Mouse (Mus musculus) neural tube, embryonic 12.5 days (tissue): Measurements from ENCODE around the gene Hs3st6. TPM values are rescaled to one million over a fixed set of nuclear protein-coding genes. Genes with fewer than 3 reads are reported as not detected.
A peak's percentile ranks its signal among the peaks of the same experiment; 100 is the strongest.
"Not testable (repeated sequence)": the region's sequence is repeated elsewhere in the genome, so short reads cannot be mapped to it uniquely, and the experiment has no call there.

Experiments
- ATAC-seq: fragments of 200-750 bp; cut with Nextera tagmentation; 2 replicates; pipeline ENCODE4 v1.8.0; 2017; ENCODE audit warnings: low read depth, mild to moderate bottlenecking, moderate TSS enrichment, moderate library complexity; ENCODE audit not compliant: low FRiP score
- H3K27ac ChIP-seq: fragments of 300-500 bp; sonication (generic); 2 replicates; pipeline ENCODE4 v1.5.1; 2016
- H3K27me3 ChIP-seq: fragments of 300-500 bp; sonication (generic); replicated peaks from 2 replicates; pipeline ENCODE4 v1.6.1; 2016; ENCODE audit warnings: mild to moderate bottlenecking
- H3K36me3 ChIP-seq: fragments of 300-500 bp; sonication (generic); 2 replicates; pipeline ENCODE4 v1.6.1; 2016; ENCODE audit warnings: mild to moderate bottlenecking
- H3K4me1 ChIP-seq: fragments of 300-500 bp; sonication (generic); 2 replicates; pipeline ENCODE4 v1.6.1; 2016
- H3K4me2 ChIP-seq: fragments of 300-500 bp; sonication (generic); replicated peaks from 2 replicates; pipeline ENCODE4 v1.6.1; 2016; ENCODE audit warnings: mild to moderate bottlenecking
- H3K4me3 ChIP-seq: fragments of 300-500 bp; sonication (generic); 2 replicates; pipeline ENCODE4 v1.5.1; 2016
- H3K9ac ChIP-seq: fragments of 300-500 bp; sonication (generic); 2 replicates; pipeline ENCODE4 v1.6.1; 2016; ENCODE audit warnings: mild to moderate bottlenecking
- H3K9me3 ChIP-seq: fragments of 300-500 bp; sonication (generic); 2 replicates; pipeline ENCODE4 v1.6.1; 2016; ENCODE audit warnings: mild to moderate bottlenecking
- WGBS: fragments of 180-500 bp; shearing (Covaris S2); methylation state at CpG from one replicate; pipeline ENCODE4 v1.1.7; 2016; 5-methylcytosine and 5-hydroxymethylcytosine counted together
- polyA plus RNA-seq: library from polyadenylated mRNA; unstranded; fragments of >200 nt; fragmentation: Nextera tagmentation; extraction: Ambion mirVana; gene quantifications from 2 replicates; pipeline ENCODE4 v1.2.1, GENCODE M21; 2016

The Hs3st6 gene
- 0.62 and 0.69 TPM in 2 replicates for polyA plus RNA-seq

GRCm38 (mm10) chr17:24752415-24753394, at the start of gene Hs3st6:
Gene Hs3st6, plus strand, starts transcription at chr17:24752988.
- Histone ChIP-seq H3K9me3 (no peaks in the 10 kb centered on the region), H3K4me1 (peaks cover 13% of the 10 kb centered on the region), H3K9ac (peak within 1 kb of the TSS; percentile 58), H3K4me3 (peak within 1 kb of the TSS; percentile 50), H3K4me2 (peak within 1 kb of the TSS; percentile 97), H3K36me3 (no peaks in the 10 kb centered on the region), H3K27me3 (peaks cover 66% of the 10 kb centered on the region), H3K27ac (no peak within 1 kb of the TSS)
- ATAC-seq = peak; percentile 80
- whole genome bisulfite sequencing = 1% methylated on average over 80 of the region's 82 CpGs

GRCm38 (mm10) chr17:24705821-24706220, 47.0 kb upstream of the Hs3st6 start:
- Histone ChIP-seq H3K9ac (no peak overlapping the region), H3K4me2 (peak overlapping the region; percentile 68; the same call in 1 of the 2 replicates), H3K9me3 (no peaks in the 10 kb centered on the region), H3K27ac (no peak overlapping the region), H3K27me3 (no peaks in the 10 kb centered on the region), H3K4me3 (no peak overlapping the region), H3K4me1 (peaks cover 20% of the 10 kb centered on the region), H3K36me3 (peaks cover 37% of the 10 kb centered on the region)
- no peak for ATAC-seq
- 89% methylated on average over 3 of the region's 3 CpGs for WGBS

GRCm38 (mm10) chr17:24706982-24707800, 45.6 kb upstream of the Hs3st6 start, which contains the start of gene Tbl3:
Gene Tbl3, minus strand, starts transcription at chr17:24707660.
- peak; percentile 81 for ATAC-seq
- Histone ChIP-seq H3K36me3 (peaks cover 24% of the 10 kb centered on the region), H3K9ac (peak within 1 kb of the TSS; percentile 72), H3K4me3 (peak within 1 kb of the TSS; percentile 80), H3K4me1 (peaks cover 20% of the 10 kb centered on the region), H3K4me2 (peak within 1 kb of the TSS; percentile 68), H3K9me3 (no peaks in the 10 kb centered on the region), H3K27me3 (no peaks in the 10 kb centered on the region), H3K27ac (no peak within 1 kb of the TSS)
- 4% methylated on average over 32 of the region's 32 CpGs for WGBS

GRCm38 (mm10) chr17:24707801-24708425, 44.9 kb upstream of the Hs3st6 start:
- Histone ChIP-seq H3K4me3 (peak overlapping the region; percentile 80), H3K27me3 (no peaks in the 10 kb centered on the region), H3K4me1 (peaks cover 20% of the 10 kb centered on the region), H3K9me3 (no peaks in the 10 kb centered on the region), H3K9ac (peak overlapping the region; percentile 72), H3K36me3 (peaks cover 17% of the 10 kb centered on the region), H3K4me2 (peak overlapping the region; percentile 68), H3K27ac (no peak overlapping the region)
- peak; percentile 51; the same call in 1 of the 2 replicates for ATAC-seq
- WGBS = 7% methylated on average over 24 of the region's 24 CpGs

- no peak for ATAC-seq
- Histone ChIP-seq H3K27me3 (no peaks in the 10 kb centered on the region), H3K4me2 (peak overlapping the region; percentile 68; the same call in 1 of the 2 replicates), H3K9ac (no peak overlapping the region), H3K27ac (no peak overlapping the region), H3K4me3 (no peak overlapping the region), H3K36me3 (peaks cover 15% of the 10 kb centered on the region), H3K9me3 (no peaks in the 10 kb centered on the region), H3K4me1 (peaks cover 20% of the 10 kb centered on the region)
- 37% methylated on average over 2 of the region's 2 CpGs for WGBS
These were observed 44.1 kb upstream of the Hs3st6 start for GRCm38 (mm10) chr17:24708646-24709045.

- Histone ChIP-seq H3K27me3 (no peaks in the 10 kb centered on the region), H3K9me3 (no peaks in the 10 kb centered on the region), H3K27ac (no peak overlapping the region), H3K4me3 (no peak overlapping the region), H3K4me2 (no peak overlapping the region), H3K36me3 (peaks cover 20% of the 10 kb centered on the region), H3K4me1 (peaks cover 6% of the 10 kb centered on the region; the same call in 1 of the 2 replicates), H3K9ac (no peak overlapping the region)
- no peak for ATAC-seq
- 60% methylated on average over 6 of the region's 6 CpGs for WGBS
These were observed 37.2 kb upstream of the Hs3st6 start for GRCm38 (mm10) chr17:24715556-24715955.

GRCm38 (mm10) chr17:24716166-24716682, 36.6 kb upstream of the Hs3st6 start:
- Histone ChIP-seq H3K27ac (no peak overlapping the region), H3K4me3 (no peak overlapping the region), H3K9me3 (no peaks in the 10 kb centered on the region), H3K9ac (no peak overlapping the region), H3K27me3 (no peaks in the 10 kb centered on the region), H3K4me1 (peaks cover 8% of the 10 kb centered on the region), H3K36me3 (peaks cover 22% of the 10 kb centered on the region), H3K4me2 (no peak overlapping the region)
- ATAC-seq = no peak
- 96% methylated on average over 15 of the region's 15 CpGs for WGBS

- Histone ChIP-seq H3K27me3 (no peaks in the 10 kb centered on the region), H3K27ac (no peak within 1 kb of the TSS), H3K4me3 (peak within 1 kb of the TSS; percentile 80), H3K9me3 (no peaks in the 10 kb centered on the region), H3K4me2 (peak within 1 kb of the TSS; percentile 94), H3K36me3 (peaks cover 36% of the 10 kb centered on the region), H3K9ac (0 out of 2 replicates have a peak within 1 kb of the TSS, but pooled peaks have one; percentile 83), H3K4me1 (peaks cover 24% of the 10 kb centered on the region)
- ATAC-seq = no peak
- WGBS = 93% methylated on average over 4 of the region's 4 CpGs
These were observed 34.8 kb upstream of the Hs3st6 start, which contains the start of the genes Rnf151 and Rps2 for GRCm38 (mm10) chr17:24717943-24718342. Gene Rnf151, minus strand, starts transcription at chr17:24718063. Gene Rps2, plus strand, starts transcription at chr17:24718116.

- Histone ChIP-seq H3K4me2 (peak overlapping the region; percentile 94), H3K4me1 (peaks cover 33% of the 10 kb centered on the region), H3K36me3 (peaks cover 36% of the 10 kb centered on the region), H3K9ac (peak overlapping the region; percentile 83), H3K4me3 (peak overlapping the region; percentile 80)
- not testable (repeated sequence) for H3K27me3 ChIP-seq, H3K9me3 ChIP-seq, H3K27ac ChIP-seq, ATAC-seq
- WGBS = 60% methylated on average over 5 of the region's 5 CpGs
These were observed 33.9 kb upstream of the Hs3st6 start for GRCm38 (mm10) chr17:24718938-24719337.

GRCm38 (mm10) chr17:24719494-24720222, 33.1 kb upstream of the Hs3st6 start:
- H3K4me1 ChIP-seq = peaks cover 35% of the 10 kb centered on the region
- peak; percentile 97 for ATAC-seq
- H3K4me3 ChIP-seq = peak overlapping the region; percentile 80
- H3K27ac ChIP-seq = peak overlapping the region; percentile 57; the same call in 1 of the 2 replicates
- no peaks in the 10 kb centered on the region for H3K9me3 ChIP-seq
- H3K4me2 ChIP-seq = peak overlapping the region; percentile 94
- H3K27me3 ChIP-seq = no peaks in the 10 kb centered on the region
- peaks cover 36% of the 10 kb centered on the region for H3K36me3 ChIP-seq
- WGBS = under 1% methylated on average over 61 of the region's 61 CpGs
- H3K9ac ChIP-seq = peak overlapping the region; percentile 83

- WGBS = 2% methylated on average over 11 of the region's 11 CpGs
- not testable (repeated sequence) for ATAC-seq, H3K27me3 ChIP-seq, H3K9me3 ChIP-seq, H3K27ac ChIP-seq
- peaks cover 35% of the 10 kb centered on the region for H3K4me1 ChIP-seq
- peak overlapping the region; percentile 83 for H3K9ac ChIP-seq
- peak overlapping the region; percentile 94 for H3K4me2 ChIP-seq
- H3K36me3 ChIP-seq = peaks cover 36% of the 10 kb centered on the region
- H3K4me3 ChIP-seq = peak overlapping the region; percentile 80
These were observed 32.2 kb upstream of the Hs3st6 start for GRCm38 (mm10) chr17:24720616-24721015.
